Mouse (Mus musculus): ENCODE measurements around the gene Gm5795.
"Not testable (repeated sequence)": the region's sequence is repeated elsewhere in the genome, so short reads cannot be mapped to it uniquely, and the experiment has no call there.

Gene Gm5795

DNA sequence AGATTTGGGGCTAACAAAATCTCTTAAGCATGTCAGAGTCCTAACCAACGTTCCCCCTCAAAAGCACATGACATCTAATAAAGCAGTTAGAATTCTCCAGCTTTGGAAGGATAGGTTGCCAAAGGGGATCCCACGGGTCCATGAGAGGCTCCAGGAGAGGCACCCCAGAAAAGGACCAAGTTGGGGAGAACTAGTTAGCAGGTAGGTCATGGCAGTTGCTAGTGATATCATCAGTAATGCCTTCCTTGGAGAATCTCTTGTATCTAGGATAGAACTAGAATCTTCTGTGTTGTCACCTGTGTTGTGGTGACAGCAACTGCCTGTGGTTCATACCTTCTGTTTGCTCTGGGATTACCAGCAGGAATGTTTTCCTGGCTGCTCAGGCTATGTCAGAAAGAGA, at the start of gene Gm5795:
Gene Gm5795 (plus strand): TSS at position 301 of the 400 bp plus-strand sequence.
- not testable (repeated sequence) for DNase-seq (ENCODE audit: low spot score)

DNA sequence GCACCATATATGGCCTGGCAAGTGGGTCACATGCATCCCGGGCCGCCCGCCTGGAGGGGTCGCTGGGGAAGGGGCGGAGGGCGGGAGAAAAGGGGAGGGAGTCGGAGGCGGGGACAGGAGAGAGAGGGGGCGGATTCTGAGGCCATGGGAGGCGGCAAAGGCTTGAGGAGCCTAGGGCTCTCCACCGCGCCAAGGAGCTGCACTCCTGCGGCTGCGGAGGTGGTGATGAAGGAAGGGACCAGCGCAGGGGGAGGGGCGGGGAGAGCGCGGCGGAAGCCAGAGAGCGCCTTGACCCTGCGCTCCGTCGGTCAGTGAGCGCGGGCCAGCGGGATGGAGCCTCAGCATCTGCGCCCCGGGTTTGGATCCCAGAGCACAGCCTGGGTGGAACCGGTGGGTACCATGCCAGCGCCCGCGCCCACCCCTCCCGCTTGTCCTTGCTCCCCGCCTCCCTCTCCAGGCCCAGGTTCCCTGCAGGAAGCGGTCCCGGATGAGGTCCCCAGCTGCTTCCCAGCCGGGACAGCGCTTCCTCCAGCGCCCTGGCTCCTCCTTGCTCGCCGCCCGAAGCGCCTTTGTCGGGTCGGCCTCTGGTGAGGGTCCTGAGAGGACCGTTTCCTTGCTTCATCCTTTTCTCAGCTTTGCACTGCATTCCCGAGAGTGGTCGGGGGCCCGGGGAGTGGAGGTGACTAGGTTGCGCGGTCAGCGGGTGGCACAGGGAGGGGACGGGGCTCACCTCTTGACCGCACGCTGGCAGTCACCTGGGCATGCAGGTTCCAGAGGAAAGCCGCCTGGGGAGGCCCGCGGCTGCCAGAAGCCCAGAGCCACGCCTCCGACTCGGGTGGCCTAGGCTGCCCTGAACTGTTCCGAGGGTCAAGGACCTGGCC, 20.5 kb downstream of the Gm5795 start, which contains the start of gene D830030K20Rik:
Gene D830030K20Rik (plus strand): TSS at position 217 of the 881 bp plus-strand sequence.
- not testable (repeated sequence) for DNase-seq (ENCODE audit: low spot score)

DNA sequence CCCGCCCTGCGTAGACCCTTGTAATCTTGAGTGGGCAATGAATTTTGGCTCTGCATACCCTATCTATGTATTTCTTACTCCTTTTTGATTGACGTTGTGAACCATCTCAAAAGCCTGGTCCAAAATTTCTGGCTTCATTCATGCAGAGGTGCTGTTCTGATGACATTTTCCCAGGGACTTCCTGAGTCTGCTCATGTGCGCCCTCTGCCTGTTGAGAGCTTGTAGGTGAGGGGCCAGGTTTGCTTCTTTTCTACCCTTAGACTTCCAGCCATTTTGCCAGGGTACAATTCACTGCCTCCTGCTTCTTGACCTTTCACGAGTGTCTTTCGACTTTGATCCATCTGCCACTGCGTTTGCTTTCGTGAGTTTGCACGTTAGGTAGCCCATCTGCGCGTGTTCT, 21.3 kb downstream of the Gm5795 start:
- DNase-seq (ENCODE audit: low spot score) = not testable (repeated sequence)

Data from c-Kit-positive CD71-positive TER-119-positive erythroid progenitor cells, embryonic 14.5 days (primary cell).